Mouse (Mus musculus): ENCODE results near the gene Arf4.

GRCm38 (mm10) chr14:26626605-26627140 is 11.2 kb upstream of the Arf4 start:
- TF ChIP-seq CTCF (IDR thresholded peaks at IDR 0.05; ENCODE audit: extremely low read depth, insufficient read length, insufficient replicate concordance, low read depth, low read length) (no peak), POLR2A (IDR thresholded peaks at IDR 0.05; ENCODE audit: low read depth, low read length) (no peak)

All from small intestine, adult 2 months (tissue).